Mouse (Mus musculus) adrenal gland, postnatal 10 days (tissue): ENCODE results near the gene Rab44. TPM values are rescaled to one million over a fixed set of nuclear protein-coding genes. Genes with fewer than 3 reads are reported as not detected.
A peak's percentile ranks its signal among the peaks of the same experiment; 100 is the strongest.

Source experiments
- DNase-seq: peaks from one replicate; pipeline ENCODE4 v3.0.0; 2021; ENCODE audit warnings: mixed read lengths
- total RNA-seq, 2 experiments: library from RNA; stranded (reverse); gene quantifications; 2 replicates each; pipeline ENCODE4 v1.2.3; 2021

The Rab44 gene
- total RNA-seq, 2 experiments from 2014 or later, result 0.66 to 1.4 TPM

DNA sequence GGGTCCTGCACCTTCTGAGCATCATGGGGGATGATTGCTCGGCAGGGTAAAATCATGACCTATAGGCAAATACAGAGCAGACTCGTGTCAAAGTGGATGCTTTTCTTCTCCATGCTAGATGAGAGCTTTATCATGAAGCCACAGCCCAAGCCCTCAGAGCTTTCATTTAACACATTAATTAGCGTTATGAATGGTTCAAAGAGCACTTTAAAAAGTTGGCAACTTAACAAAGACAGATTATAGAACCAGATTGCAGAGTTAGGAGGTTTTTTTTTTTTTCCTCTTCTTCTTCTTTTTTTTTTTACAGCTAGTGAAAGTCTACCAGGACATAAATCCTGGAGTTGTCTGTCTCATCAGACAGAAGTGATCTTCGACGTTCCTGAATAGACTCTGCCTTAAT is 15.4 kb downstream of the Rab44 start:
- DNase-seq, result no peak

DNA sequence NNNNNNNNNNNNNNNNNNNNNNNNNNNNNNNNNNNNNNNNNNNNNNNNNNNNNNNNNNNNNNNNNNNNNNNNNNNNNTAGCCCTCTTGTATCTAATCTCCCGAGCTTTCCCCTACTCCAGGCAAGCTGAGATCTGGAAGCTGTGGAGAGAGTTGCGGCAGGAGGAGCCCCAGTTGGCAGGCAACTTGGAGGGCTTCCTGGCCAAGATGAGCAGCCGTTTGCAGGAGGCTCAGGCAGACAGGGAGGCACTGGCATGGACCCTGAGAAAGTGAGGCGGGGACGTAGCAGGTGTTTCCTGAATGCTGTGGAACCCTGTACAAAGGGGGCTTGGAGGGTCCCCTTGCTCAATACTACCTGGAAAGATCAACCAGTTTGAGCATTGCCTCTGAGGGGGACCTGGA is 21.1 kb downstream of the Rab44 start:
- DNase-seq, result no peak

DNA sequence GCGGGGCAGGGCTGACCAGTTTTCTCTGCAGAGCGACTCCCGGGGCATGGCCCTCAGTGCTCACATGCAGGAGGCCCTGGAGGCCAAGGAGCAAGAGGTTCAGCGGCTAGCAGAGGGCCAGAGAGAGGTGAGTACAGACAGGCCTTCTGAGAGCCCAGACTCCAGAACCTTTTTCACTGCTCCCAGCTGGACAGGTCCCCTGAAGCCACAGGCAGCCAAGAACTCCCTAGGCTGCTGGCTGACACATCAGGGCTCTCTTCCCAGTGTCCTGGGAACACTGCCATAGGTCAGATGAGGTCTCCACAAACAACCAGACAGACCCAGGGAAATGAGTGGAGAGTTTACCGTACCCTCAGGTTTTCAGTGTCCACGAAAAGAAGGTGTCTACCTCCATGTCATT is 22.3 kb downstream of the Rab44 start:
- peak; percentile 85 for DNase-seq

DNA sequence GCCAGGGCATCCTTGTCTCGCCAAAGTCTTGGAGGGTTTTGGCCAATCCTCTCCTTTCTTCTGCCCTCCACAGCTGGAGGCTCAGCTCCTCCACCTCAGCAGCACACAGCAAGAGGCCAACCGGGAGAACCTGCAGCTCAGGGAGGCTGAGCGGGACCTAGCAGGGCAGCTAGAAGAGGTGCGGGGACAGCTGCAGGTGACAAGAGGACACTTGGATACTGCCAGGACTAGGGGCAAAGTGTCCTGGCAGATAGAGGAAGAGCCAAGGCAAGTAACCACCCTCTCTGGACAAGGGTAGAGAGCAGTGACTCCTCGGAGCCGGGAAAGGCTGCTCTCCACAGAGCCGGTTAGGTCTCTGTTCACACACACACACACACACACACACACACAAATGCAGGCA is 24.0 kb downstream of the Rab44 start:
- DNase-seq, result no peak

DNA sequence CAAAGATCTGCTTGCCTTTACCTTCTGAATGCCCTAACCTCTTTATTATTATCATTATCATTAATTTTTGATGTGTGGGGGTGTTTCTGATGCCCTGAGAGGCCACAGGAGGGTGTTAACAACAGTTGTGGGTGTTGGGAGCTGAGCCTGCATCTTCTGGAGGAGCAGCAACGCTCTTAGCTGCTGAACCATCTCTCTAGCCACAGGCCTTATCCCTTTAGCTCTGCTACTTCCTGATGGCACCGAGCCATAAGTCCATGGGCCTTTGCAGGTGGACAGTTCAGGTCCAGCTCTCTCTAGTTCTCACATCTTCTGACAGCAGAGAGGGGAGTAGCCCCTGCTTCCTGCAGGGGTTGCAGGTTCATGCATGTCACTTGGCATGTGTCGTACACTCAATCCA is 27.6 kb downstream of the Rab44 start:
- DNase-seq, result no peak

DNA sequence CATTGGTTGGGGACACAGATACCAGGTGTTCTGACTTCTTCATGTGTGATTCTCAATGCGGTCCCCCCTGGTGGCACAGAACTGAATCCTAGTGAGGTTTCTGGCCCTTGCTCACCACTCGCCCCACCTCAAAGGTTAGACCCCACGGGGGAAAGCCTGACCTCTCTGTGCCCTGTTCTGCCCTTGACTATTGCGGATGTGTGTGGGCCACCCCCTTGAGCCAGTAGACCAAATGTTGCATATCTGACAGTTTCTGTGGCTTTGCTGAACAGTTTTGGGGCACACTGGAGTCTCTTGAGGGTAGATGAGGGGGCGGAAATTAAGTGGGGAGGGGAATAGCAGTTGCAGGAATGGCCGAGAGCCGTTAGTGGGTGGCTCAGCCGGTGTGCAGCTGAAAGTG is 29.3 kb downstream of the Rab44 start:
- DNase-seq, result no peak

DNA sequence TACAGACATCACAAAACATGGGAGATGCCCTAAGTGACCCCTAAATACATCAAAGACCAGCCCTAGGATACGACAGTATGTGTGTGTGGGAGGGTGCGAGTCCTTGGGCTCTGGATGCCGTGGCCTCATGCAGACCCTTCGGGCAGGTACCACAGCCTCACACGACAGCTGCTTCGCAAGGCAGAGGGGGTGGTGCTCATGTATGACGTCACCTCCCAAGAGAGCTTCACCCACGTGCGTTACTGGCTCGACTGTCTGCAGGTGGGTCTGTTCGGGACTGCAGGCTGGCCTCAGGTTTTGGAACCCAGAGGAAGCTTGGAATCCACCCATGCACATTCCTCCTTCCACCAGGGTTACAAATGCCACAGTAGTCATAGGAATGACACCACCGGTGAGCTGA is 31.2 kb downstream of the Rab44 start:
- no peak for DNase-seq

DNA sequence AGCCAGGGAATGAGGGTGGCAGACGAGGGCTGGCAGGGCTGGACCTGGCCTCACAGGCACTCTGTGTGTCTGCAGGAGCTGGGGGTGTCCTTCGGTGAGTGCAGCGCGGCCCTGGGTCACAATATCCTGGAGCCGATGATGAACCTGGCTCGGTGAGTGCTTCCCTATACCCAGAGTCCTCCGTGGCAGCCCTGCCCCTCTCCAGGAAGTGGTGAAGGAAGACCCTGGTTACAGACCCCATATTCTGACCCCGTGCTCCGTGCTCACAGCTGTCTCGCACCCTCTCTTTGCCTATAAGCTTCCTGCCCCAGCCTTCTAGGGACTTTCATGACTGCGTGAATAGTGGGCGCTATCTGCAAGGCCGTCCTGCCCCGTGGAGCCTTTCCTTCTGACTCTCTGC is 33.3 kb downstream of the Rab44 start:
- no peak for DNase-seq

DNA sequence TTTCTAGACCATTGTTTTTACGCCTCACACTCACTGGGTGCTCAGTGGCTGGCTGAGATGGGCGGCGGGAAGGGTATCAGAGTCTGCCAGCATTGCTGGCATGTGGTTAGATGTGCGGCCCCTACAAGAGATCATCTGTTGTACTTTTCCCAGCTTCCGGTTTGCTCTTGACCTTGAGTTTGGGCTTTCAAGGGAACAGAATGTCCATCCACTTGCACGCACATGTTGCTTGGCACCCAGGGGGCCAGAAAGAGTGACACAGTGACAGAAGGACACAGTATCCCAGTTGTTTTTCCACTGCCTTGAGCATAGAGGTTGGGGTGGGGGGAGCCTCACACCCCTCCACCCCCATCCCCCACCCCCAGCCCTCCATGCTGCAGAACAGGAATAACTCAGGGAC is 33.8 kb downstream of the Rab44 start:
- no peak for DNase-seq

DNA sequence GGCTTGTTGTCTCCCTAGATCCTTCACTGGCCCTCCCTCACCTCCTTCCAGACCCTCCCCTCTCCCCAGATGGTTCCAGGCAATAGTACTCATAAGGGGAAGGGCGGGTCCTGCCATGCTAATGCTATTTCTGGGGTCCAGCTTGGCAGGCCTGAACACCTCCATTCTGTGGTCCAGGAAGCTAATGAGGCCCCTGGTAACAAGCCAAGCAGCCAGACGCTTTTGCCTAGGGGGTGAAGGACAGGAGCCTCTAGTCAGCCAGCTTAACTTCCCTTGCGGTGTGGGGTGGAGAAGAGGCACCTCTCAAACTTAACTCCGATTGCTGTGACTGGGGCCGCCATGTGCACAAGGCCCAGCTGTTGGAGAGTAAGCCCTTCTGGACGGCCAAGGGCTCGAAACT is 35.8 kb downstream of the Rab44 start:
- DNase-seq, result no peak

DNA sequence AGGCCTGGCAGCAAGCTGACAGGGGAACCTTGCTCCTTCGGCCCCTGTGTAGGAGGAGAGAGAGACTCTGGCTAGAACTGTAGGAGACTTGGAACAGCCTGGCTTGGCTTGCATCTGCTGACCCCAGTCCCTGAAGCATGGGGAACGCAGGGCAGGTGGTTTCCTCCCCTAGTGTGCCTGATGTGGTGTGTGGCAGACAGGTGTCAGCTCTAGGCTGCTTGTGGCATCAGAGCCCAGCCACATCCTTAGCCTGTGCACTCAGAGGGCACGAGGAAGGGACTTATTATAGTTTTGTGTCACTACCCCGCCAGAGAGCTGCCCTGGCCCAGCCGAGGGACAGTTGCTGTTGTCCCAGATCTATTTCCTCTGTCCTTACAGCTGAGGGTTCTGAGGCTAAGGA is 38.6 kb downstream of the Rab44 start:
- DNase-seq, result no peak

DNA sequence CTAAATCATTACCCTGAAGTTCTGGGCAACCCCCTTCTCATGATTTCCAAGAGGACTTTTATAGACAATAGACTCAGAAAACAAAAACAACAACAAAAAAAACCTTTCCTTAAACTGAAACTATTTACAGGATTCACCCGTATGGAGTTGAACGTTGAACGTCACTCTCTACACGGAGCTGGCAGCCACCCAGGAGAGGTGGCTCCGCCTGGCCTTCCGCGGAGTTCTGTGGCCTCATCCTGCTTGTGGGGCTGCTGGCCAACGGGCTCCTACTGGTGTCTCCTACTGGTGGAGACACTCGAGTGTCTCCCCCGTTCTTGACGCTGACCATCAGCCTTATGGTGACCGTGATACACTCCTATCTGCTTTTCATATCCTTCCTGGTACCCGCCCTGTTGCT is 40.3 kb downstream of the Rab44 start:
- no peak for DNase-seq

DNA sequence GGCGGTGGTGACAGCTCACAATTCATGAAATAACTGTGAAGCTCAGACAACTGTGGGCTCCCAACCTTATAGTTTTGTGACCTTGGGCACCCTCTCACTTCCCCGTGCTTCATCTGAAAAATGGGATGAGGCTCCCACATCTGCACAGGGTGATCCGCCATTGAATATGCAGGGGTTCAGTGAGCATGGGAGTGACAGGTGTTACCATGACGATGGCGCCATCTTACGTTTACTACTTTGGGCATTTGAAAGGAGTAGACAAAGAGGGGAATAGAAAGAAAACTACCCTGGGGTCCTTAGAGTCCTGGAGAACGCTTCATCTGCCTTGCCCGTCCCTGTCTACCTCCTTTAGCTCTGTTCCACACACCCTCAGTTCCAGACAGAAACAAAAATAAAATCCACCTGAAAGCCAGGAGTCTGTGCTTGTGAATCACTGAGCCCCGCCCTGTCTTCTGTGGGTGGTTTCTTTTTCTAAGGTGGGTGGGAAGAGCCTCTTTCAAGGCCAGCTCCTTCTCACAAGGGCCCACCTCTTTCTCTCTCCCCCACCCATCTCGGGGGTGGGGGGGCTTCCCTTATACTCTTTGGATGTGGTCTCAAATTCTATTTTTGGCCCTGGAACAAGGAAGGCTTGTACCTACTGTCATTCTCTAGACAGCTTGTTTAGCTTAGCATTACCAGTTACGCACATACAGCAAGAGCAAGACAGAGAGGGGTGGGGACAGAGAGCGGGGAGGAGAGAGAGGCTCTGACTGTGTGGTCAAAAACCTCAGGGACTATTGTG is 41.6 kb downstream of the Rab44 start:
- no peak for DNase-seq

DNA sequence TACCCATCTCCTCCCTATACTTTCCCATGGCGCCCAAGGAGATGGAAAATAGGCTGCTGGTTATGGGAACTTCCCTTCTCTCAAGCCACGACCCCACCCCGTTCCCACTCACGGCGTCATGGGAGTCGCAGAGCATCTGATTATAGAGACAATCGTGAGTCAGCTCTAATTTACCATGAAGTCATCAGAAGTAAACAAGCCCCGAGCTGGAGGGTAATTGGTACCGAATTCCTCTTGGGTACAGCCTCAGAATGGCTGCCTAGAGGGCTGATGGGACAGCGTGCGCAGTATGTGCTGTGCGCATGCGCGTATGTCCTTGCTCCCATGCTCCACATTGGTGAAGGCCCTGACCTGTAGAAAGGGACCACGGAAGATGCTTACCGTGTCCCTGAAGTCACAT is 42.5 kb downstream of the Rab44 start:
- DNase-seq, result no peak

DNA sequence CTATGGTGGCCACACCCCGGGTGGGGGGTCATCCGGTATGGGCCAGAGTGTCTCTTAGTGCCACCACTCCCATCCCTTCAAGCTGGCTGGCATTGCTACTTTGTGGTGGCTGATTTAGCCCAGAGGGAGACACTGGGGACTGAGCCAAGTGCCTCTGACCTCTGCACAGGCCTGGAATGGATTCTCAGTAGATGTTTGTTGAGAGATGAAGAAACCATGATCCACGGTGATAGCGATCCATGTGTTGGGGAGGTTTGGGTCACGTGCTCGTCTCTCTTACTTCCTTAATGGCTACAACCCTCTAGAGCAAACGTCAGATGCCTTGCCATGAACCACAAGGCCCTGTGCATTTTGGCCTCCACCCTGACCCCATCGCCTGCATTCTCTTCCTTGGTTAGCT is 42.9 kb downstream of the Rab44 start:
- DNase-seq, result peak; percentile 77

DNA sequence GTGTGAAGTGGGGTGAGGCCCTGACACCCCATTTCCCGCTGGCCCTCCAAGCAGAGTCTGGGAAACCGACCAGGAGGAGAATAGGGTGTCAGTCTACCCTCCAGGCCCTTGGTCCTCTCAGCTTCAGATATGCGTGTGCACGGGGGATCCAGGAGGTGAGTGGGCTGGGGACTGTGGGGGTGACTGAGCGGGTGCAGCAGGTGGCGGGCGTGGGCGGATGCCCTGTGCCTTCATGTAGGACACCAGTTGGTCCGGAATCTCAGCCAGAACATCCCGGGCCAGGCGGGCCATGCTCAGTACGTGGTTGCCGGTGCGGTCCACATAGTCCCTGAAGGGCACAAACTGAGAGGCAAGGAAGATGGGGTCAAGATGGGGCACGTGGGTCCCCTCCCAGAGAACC is 45.0 kb downstream of the Rab44 start:
- DNase-seq, result no peak

DNA sequence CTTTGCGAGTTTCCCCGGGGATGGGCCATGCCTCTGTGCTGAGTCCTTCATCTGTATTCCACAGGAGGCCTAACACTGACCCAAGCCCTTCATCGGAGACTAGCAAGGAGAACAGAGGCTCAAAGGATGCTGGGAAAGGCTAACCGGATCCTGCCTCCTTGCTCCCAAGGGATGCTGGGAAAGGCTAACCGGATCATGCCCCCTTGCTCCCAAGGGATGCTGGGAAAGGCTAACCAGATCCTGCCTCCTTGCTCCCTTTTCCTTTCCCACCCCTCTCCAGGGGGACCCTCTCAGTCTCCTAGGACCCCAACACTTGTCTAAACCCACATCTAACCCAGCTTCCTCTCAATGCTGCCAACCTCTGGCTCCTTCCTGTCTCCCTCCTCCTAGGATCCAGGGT is 45.4 kb downstream of the Rab44 start:
- no peak for DNase-seq

DNA sequence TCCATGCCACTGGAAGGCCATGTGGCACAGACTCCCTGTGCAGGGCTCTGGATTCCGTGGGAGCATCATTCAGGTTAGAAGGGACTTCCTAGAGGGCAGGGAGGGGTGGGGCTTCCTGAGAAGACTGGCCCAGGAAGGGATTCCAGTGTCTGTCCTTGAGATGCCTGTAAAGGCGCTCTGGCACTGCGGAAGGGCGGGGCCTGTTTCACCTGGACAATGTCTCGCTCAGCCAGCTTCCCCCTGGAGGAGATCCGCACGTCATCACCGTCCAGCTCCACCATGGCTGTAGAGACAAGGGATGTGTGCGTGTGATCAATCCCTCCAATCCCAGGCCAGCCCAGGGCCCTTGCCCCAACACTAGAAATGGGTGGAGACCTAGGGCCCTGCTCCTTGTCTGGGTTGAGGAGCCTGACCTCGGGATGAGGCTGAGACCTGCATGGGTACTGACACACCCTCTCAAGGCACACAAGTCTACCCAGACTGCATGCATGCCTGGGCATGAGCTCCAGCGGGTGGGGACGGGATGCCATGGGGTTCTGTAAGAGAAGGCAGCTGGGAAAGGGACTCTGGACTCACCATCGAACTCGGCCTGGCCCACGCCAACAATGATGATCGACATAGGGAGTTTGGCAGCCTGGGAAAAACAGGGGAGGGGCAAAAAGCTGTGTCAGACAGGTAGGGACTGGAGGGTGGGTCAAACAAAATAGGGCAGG is 46.0 kb downstream of the Rab44 start:
- no peak for DNase-seq

DNA sequence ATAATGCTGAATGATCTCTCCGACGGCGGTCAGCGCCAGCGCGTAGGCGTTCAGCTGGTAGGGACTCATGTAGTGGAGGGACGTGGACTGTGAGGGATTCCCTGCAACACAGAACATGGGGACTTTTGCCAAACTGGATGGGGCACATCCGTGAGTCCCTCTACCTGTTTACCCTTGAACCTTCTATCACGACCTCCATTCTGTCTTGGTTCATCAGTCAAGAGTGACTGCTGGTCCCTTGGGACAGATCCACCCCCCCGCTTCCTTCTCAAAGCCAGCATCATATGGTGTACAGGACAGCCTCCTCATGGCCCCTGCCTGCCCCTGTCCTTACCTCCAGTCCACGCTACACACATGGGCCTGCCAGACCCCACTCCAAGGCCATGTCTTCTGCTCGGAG is 48.4 kb downstream of the Rab44 start:
- no peak for DNase-seq

DNA sequence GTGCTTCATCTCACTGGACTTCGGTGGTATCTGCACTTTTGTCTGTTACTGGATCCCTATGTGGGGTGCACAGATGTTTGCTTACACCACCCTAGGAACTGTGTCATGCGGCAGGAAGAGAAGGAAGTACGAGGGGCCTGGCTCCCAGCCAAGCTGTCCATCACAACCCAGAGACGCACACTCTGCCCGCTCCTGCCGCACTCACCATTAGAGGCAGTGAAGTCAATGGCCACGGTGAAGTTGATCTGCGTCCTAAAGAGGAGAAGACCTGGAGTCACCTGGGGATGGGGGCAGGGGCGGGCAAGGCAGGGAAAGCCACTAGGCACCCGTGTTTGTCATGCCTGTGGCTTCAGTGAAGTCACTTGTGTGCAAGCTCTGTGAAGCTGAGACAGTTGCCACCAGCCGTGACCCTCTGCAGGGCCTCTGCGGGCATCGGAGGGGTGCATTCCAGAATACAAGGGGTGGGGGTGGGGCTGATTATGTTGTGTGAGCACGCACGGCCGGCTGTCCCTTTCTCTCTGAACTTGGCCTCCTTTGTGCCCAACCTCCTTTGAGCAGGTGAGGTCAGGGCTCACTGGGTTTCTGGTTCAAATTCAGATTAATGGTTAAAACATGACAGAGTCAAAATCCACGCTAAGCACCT is 50.6 kb downstream of the Rab44 start:
- DNase-seq, result peak; percentile 41

DNA sequence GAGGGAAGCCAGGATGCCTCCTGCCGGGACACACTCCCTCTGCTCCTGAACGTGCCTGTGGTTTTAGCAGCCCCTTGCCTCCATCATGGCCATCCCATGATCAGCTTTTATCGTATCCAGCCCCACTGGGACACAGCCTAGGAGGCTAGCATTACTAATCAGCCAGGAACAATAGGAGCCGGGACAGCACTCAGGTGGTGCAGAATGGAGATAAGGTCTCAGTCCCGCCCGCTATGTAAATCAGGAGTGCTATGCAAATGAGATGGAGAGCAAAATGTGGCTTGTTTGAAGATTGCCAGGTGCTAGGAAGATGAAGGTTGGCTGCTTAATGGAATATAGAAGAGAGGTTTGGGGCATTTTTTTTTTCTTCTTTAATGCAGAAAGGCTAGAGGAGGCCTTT is 51.5 kb downstream of the Rab44 start:
- no peak for DNase-seq

DNA sequence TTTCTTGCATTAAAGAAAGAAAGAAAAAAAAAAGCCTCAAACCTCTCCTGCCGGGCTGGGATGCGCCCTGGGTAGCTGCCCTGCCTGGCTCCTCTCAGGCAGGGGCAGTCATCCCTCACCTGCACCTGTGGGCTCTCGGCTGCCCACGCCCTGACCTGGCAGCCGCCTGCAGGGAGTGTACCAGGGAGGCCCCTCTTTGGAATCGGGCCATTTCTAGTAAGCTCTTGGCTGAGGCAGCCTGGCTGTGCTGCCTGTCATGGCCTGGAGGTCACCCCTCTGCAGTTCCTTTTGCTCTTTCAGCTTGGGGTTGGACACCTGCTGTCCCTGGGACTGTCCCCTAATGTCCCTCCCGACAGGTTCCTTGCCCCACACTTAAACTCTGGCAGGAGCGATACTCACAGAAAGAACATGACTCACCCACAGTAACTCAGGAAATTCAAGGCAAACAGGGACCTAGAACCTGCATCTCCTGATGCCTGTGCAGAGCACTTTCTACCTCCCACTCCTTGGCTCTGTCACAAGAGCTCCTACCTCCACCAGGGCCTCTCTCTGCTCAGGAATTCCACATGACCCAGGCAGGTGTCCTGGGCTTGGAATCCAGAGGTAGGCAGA is 52.1 kb downstream of the Rab44 start:
- DNase-seq, result no peak

DNA sequence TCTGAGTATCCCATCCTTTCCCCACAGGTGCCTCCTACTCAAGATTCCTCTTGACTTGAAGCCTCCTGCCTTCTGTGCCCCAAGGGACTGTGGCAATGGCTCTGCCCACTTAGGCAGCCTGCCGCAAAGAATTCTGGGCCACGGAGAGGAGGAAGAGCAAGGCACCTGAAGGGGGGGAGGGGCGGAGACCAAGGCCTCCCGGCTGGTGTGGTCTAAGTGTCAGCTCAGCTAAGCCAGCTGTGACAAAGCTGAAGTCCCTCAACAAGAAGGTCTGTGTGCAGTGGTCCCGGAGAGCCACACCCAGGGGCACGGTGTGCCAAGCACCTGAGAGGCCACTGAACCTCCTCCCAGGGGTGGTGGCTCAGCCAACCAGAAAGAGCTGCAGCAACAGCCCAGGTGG is 53.4 kb downstream of the Rab44 start:
- no peak for DNase-seq
